Mouse (Mus musculus) heart, postnatal 10 days (tissue): ENCODE measurements around the gene Bmp2. TPM values are rescaled to one million over a fixed set of nuclear protein-coding genes. Genes with fewer than 3 reads are reported as not detected.

Experiments
- DNase-seq, 2 experiments: peaks; one replicate each; pipeline ENCODE4 v3.0.0; 2021
- intact Hi-C: fragments of 180-260 bp; cut with DNase I; formaldehyde crosslinking; loops from one replicate; pipeline ENCODE4 v1.15.1; 2025
- microRNA-seq, 2 experiments: library from miRNA; unstranded; fragments of <30 nt; microRNA quantifications; one replicate each; pipeline ENCODE4 v1.2.0; 2022
- total RNA-seq, 2 experiments: library from RNA; stranded (reverse); gene quantifications; 2 replicates each; pipeline ENCODE4 v1.2.3; 2021

Gene Bmp2
- total RNA-seq, 2 experiments from 2014 or later = 3.8 TPM

- intact Hi-C loops = no loop called here
- no peak for DNase-seq
Observed at GRCm38 (mm10) chr2:133564248-133564886, 12.4 kb downstream of the Bmp2 start.

- no peak for DNase-seq
- intact Hi-C loops = no loop called here
Observed at GRCm38 (mm10) chr2:133565424-133565823, 13.5 kb downstream of the Bmp2 start.

- intact Hi-C loops = no loop called here
Observed at GRCm38 (mm10) chr2:133565995-133566710, 14.2 kb downstream of the Bmp2 start.

GRCm38 (mm10) chr2:133591562-133592255 is 39.8 kb downstream of the Bmp2 start:
- peak; percentile 8 to 16 for DNase-seq
- intact Hi-C loops = no loop called here

More at GRCm38 (mm10) chr2:133565995-133566710, 14.2 kb downstream of the Bmp2 start:
- no peak for DNase-seq

Small RNAs within 50 kb of the gene (microRNA-seq; reads per million reads assigned to microRNA genes)
- gene Mir3090 = 0 reads per million in 2 experiments
